In the genomic region with DNA sequence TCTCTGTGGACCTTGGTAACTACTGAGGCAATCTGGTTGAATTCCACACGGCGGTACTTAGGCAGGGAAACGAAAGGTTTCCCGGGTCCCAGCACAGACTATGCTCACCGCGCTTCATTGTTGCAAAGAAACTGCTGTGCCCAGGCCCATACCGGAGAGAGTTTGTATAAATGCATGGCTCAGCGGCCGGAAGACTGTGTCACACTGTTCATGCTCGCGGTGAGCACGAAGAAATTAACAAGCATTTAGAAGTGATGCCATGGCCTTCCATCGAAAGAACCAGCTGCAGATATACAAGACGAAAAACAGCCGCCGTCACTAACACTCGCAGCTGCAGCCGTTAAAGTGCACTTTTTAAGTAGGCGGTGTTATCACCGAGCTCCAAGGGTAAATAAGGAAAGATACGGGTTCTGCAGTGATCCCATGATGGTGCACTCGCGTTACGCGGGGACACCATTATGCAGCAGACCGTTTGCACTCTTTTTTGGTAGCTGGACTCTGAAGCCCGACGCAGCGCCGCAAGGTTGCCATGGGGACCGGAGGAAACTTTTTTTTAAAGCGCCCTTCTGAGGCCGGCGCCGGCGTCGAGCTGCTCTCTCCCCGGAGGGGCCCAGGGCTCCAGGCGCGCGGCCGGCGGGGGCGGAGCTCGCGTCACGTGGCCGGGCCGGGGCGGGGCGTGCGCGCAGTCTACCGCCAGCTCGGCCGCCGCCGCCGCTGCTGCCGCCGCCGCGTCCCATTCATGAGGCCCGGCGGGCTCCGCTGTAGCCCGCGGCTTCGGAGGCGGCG, we compare ENCODE assay signal across 1 mouse cellular context.
A peak's percentile ranks its signal among the peaks of the same experiment; 100 is the strongest.
TF ChIP-seq lines count a peak whose summit lies in the region.

No protein-coding gene starts in this region.

TF ChIP-seq in CH12.LX, 34 proteins besides CTCF, POLR2A, EP300 and RAD21 (continued from another document):
- TF ChIP-seq ETS1 (conservative IDR thresholded peaks at IDR 0.05; ENCODE audit: low read depth, low read length) (no peak), HCFC1 (IDR thresholded peaks at IDR 0.05; ENCODE audit: low read depth, low read length) (no peak), USF1 (IDR thresholded peaks at IDR 0.05; ENCODE audit: low read depth, low read length) (peak; percentile 88), NRF1 (IDR thresholded peaks at IDR 0.05; ENCODE audit: low read depth, low read length) (peak; percentile 65), JUN (IDR thresholded peaks at IDR 0.05; ENCODE audit: insufficient read depth, low read depth, low read length) (no peak), ZNF384 (IDR thresholded peaks at IDR 0.05; ENCODE audit: low read depth, low read length) (peak; percentile 91), MAZ (IDR thresholded peaks at IDR 0.05; ENCODE audit: low read depth, low read length) (0 out of 2 replicates have a peak, but pooled peaks have one; percentile 22), TCF12 (IDR thresholded peaks at IDR 0.05; ENCODE audit: low read depth, low read length) (0 out of 2 replicates have a peak, but pooled peaks have one; percentile 37), NELFE (IDR thresholded peaks at IDR 0.05; ENCODE audit: low read depth, low read length) (no peak), CHD2 (IDR thresholded peaks at IDR 0.05; ENCODE audit: low read length) (no peak), MXI1 (IDR thresholded peaks at IDR 0.05; ENCODE audit: low read depth, low read length) (peak; percentile 89), MAX (IDR thresholded peaks at IDR 0.05; ENCODE audit: low read length) (peak; percentile 51; the same call in 1 of the 2 replicates), CHD1 (IDR thresholded peaks at IDR 0.05; ENCODE audit: low read depth, low read length) (no peak), E2F4 (IDR thresholded peaks at IDR 0.05; ENCODE audit: insufficient replicate concordance, low read depth, low read length) (no peak), UBTF (IDR thresholded peaks at IDR 0.05; ENCODE audit: low read depth, low read length) (no peak), BHLHE40 (IDR thresholded peaks at IDR 0.05; ENCODE audit: low read depth, low read length) (0 out of 2 replicates have a peak, but pooled peaks have one; percentile 35), SIN3A (IDR thresholded peaks at IDR 0.05; ENCODE audit: low read length) (peak; percentile 56; the same call in 1 of the 2 replicates), GABPA (IDR thresholded peaks at IDR 0.05; ENCODE audit: insufficient replicate concordance, low read depth, low read length) (no peak)
